Mouse (Mus musculus) thymus, adult 2 months (tissue): ENCODE measurements around the gene Gpr107. TPM values are rescaled to one million over a fixed set of nuclear protein-coding genes. Genes with fewer than 3 reads are reported as not detected.

Experiments used
- DNase-seq: peaks from one replicate; pipeline ENCODE4 v3.0.0; 2021
- H3K27ac ChIP-seq: fragments of 200-500 bp; 2 replicates; pipeline ENCODE4 v1.5.1; 2012; ENCODE audit warnings: low read length, control low read depth; ENCODE audit not compliant: control insufficient read depth, insufficient read depth
- H3K27me3 ChIP-seq: fragments of 200-500 bp; 2 replicates; pipeline ENCODE4 v1.6.1; 2012; ENCODE audit warnings: mild to moderate bottlenecking, low read length, moderate library complexity, mixed read lengths; ENCODE audit not compliant: control insufficient read depth, insufficient read depth
- H3K36me3 ChIP-seq: fragments of 200-500 bp; 2 replicates; pipeline ENCODE4 v1.6.1; 2012; ENCODE audit warnings: mild to moderate bottlenecking, low read length, moderate library complexity; ENCODE audit not compliant: control insufficient read depth, insufficient read depth
- H3K4me1 ChIP-seq: fragments of 200-500 bp; replicated peaks from 2 replicates; pipeline ENCODE4 v1.6.1; 2012; ENCODE audit warnings: low read length; ENCODE audit not compliant: control insufficient read depth, insufficient read depth
- H3K4me3 ChIP-seq: fragments of 200-500 bp; 2 replicates; pipeline ENCODE4 v1.5.1; 2012; ENCODE audit warnings: mild to moderate bottlenecking, low read length, control low read depth, moderate library complexity; ENCODE audit not compliant: control insufficient read depth, insufficient read depth
- CTCF ChIP-seq: fragments of 200-500 bp; IDR thresholded peaks from 2 replicates; pipeline ENCODE4 v1.5.1; 2012; ENCODE audit warnings: mild to moderate bottlenecking, control low read depth, low read length, moderate library complexity, borderline replicate concordance; ENCODE audit not compliant: control insufficient read depth, poor library complexity, insufficient read depth; ENCODE audit errors: extremely low read depth
- POLR2A ChIP-seq: fragments of 200-500 bp; IDR thresholded peaks from 2 replicates; pipeline ENCODE4 v1.6.1; 2012; ENCODE audit warnings: mild to moderate bottlenecking, low read length, control low read depth, moderate library complexity; ENCODE audit not compliant: control insufficient read depth, poor library complexity, insufficient read depth; ENCODE audit errors: extremely low read depth
- WGBS: fragments of 180-500 bp; shearing (Covaris S2); methylation state at CpG from one replicate; pipeline ENCODE4 v1.1.7; 2018; 5-methylcytosine and 5-hydroxymethylcytosine counted together
- polyA plus RNA-seq: library from polyadenylated mRNA; depleted of rRNA; stranded (reverse); fragments of >200 nt; gene quantifications from 2 replicates; pipeline ENCODE4 v1.2.3, GENCODE M21; 2012

Gene Gpr107
- polyA plus RNA-seq, 1 experiment = 33.2 TPM

DNA sequence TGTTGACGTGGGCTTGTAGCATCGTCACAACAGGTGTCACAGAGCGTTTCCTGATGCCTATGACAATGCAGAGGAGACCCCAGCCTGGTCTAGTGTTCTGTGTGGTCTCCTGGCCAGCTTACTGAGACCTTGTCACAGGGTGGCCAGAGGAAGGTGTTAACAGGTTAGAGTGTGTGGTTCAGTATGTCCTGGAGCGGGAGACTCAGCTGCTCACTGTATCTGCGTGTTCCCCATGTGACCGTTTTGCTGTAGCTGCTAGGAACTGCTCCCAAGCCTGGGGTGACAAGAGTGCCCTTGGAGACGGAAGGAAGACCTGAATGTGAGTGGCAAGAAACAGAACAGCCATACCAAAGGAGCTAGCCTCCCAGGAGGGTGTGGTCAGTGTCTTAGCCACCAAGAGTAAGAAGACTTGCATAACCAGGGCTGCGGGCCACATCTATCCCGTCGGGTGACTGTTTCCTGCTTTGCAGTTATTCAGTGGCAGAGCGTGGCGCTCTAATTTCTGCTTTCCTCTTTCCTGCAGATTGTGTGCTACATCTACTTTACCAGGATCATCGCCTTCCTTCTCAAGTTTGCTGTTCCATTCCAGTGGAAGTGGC, 56.5 kb downstream of the Gpr107 start:
- no peaks in the 10 kb centered on the region for H3K4me1 ChIP-seq
- TF ChIP-seq CTCF (no peak), POLR2A (no peak)
- H3K36me3 ChIP-seq = peaks cover 5% of the 10 kb centered on the region; the same call in 1 of the 2 replicates
- H3K4me3 ChIP-seq = no peak overlapping the region
- H3K27me3 ChIP-seq = no peaks in the 10 kb centered on the region
- WGBS = 96% methylated on average over 13 of the region's 13 CpGs
- H3K27ac ChIP-seq = no peak overlapping the region
- DNase-seq = no peak

DNA sequence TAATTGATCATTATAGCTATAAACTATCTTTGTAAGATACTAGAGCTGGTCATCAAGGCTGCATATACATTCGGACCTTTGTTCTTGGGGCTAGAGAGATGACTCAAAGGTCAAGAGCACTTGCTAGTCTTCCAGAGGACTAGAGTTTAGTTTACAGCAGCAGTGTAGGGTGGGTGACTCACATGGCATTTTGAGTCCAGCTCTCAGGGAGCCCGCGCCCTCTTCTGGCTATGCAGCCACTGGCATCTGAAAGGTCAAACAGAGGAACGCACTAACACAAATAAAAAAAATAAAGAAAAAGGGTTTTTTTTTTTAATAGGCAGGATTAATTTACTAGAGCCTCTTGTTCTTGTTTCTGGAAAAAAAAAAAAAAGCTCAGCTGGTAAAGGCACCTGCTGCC, 57.4 kb downstream of the Gpr107 start:
- H3K4me1 ChIP-seq = no peaks in the 10 kb centered on the region
- no peak overlapping the region for H3K27ac ChIP-seq
- no peak for TF ChIP-seq POLR2A
- no peak for TF ChIP-seq CTCF
- no peak for DNase-seq
- H3K27me3 ChIP-seq = no peaks in the 10 kb centered on the region
- no peak overlapping the region for H3K4me3 ChIP-seq
- WGBS = 96% methylated on average over 4 of the region's 4 CpGs
- peaks cover 5% of the 10 kb centered on the region; the same call in 1 of the 2 replicates for H3K36me3 ChIP-seq

DNA sequence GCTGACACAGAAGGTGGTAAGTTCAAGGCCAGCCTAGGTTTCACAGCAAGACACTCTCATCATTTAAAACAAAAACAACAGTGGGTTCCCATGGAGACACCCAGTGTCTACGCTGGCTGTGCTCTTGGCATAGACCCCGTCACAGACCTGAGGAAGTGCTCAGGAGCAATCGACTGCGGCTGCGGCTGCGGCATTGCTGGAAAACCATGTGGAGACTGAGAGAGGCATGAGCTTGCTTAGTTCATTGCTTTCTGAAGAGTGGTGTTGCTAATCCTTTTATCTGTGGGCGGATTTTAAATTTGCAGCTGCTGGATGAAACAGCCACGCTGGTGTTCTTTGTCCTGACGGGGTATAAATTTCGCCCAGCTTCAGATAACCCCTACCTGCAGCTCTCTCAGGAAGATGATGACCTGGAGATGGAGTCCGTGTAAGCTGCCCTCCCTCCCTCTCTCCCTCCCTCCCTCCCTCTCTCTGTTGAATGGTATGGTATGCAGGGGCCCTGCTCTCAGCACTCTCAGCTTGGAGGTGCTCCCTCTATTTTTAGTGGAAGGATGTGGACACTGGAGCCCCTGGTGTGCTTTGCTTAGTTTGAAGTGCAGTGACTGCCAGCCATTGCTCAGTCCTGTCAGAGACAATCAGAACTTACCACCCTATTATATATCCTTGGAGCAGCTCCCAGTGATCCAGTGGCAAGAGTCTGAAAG, 58.2 kb downstream of the Gpr107 start:
- Histone ChIP-seq H3K4me1 (no peaks in the 10 kb centered on the region), H3K27me3 (no peaks in the 10 kb centered on the region), H3K36me3 (peaks cover 5% of the 10 kb centered on the region; the same call in 1 of the 2 replicates), H3K27ac (no peak overlapping the region), H3K4me3 (no peak overlapping the region)
- WGBS = 96% methylated on average over 11 of the region's 11 CpGs
- no peak for TF ChIP-seq CTCF
- no peak for TF ChIP-seq POLR2A
- DNase-seq = no peak

DNA sequence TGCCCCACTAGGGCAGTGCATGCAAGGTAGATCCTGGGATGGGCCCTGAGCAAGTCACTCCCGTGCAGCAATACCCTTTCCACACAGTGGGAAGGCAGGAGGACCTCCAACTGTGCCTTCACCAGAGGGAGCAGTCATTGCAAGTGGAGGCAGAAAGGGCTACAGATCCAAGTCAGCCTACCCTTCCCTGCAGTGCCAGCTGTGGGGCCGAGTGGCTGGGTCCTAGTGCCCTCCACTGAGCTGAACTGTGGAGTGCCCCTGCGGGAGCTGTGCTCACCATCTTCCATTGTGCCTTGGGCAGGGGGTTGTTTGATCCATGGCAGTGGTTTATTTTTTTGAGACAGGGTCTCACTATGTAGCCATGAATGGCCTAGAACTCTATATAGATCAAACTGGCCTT, 59.1 kb downstream of the Gpr107 start:
- H3K27ac ChIP-seq = no peak overlapping the region
- peaks cover 5% of the 10 kb centered on the region; the same call in 1 of the 2 replicates for H3K36me3 ChIP-seq
- H3K4me1 ChIP-seq = no peaks in the 10 kb centered on the region
- no peaks in the 10 kb centered on the region for H3K27me3 ChIP-seq
- no peak for DNase-seq
- 92% methylated on average over 3 of the region's 3 CpGs for WGBS
- no peak overlapping the region for H3K4me3 ChIP-seq
- TF ChIP-seq POLR2A = no peak
- no peak for TF ChIP-seq CTCF

DNA sequence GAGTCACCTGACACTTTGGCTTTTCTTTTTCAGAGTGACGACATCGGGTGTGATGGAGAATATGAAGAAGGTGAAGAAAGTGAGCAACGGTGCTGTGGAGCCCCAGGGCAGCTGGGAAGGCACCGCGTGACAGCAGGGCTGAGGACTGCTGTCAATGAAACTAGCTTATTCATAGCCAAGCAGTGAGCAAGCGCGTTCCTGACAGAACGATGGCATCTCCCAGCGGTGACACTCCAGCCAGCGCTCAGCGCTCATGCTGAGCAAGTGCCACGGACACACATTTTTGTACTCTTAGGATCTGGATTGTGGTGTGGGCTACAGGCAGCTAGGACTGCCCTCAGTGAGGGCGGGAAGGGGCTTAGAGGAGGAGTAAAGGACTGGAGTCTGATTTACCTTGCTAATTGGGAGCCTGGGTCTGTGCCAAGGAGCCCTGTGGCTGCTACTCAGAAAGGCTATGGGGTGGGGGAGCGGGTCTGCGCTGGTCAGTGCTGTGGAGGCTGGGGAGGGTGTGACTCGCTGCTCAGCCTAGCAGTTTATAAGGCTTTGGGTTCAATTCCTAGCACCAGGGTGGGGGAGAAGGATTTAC, 62.2 kb downstream of the Gpr107 start:
- Histone ChIP-seq H3K27me3 (no peaks in the 10 kb centered on the region), H3K36me3 (peaks cover 5% of the 10 kb centered on the region; the same call in 1 of the 2 replicates), H3K4me3 (no peak overlapping the region), H3K4me1 (no peaks in the 10 kb centered on the region), H3K27ac (no peak overlapping the region)
- WGBS = 97% methylated on average over 16 of the region's 16 CpGs
- no peak for DNase-seq
- TF ChIP-seq POLR2A (no peak), CTCF (no peak)

DNA sequence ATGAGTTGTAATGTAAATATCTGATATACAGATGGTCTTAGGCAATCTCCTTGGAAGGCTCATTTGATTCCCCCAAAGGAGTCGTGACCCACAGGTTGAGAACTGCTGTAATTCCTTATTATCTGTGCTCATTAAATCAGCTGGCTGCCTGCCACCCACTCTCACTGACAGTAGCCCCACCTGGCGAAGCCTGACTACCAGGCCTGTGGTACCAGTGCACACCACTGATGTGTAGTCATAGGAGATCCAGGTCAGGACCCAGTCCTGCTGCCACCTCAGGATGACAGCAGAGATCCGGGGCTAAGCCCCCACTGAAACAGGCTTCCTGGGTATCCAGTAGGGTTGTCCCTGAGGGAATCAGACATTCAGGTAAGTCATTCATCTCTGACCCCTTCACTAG, 66.5 kb downstream of the Gpr107 start:
- no peak for DNase-seq
- H3K27me3 ChIP-seq = no peaks in the 10 kb centered on the region
- TF ChIP-seq CTCF (no peak), POLR2A (no peak)
- 93% methylated on average over 3 of the region's 3 CpGs for WGBS
- H3K4me3 ChIP-seq = no peak overlapping the region
- no peaks in the 10 kb centered on the region for H3K4me1 ChIP-seq
- H3K36me3 ChIP-seq = no peaks in the 10 kb centered on the region
- no peak overlapping the region for H3K27ac ChIP-seq

DNA sequence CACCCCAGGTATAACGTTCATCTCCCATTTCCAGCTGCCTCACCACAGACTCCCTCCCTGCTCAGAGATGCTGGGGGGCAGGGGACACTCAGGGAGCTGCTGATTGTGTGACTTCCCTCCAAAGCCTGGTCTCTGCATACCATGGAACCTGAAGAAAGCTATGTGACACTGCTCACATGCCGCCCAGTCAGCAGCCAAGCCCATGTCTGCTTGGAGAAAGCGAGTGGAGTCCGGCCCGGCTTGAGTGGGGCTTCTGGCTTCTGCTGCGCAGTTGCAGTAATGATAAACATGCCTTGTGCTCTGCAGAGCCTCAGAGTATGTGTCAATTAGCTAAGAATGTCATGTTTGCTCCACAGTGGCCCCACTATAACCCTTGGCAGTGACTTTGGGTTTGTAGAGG, 67.4 kb downstream of the Gpr107 start:
- Histone ChIP-seq H3K4me1 (no peaks in the 10 kb centered on the region), H3K27me3 (no peaks in the 10 kb centered on the region), H3K4me3 (no peak overlapping the region), H3K36me3 (no peaks in the 10 kb centered on the region), H3K27ac (no peak overlapping the region)
- DNase-seq = no peak
- WGBS = 84% methylated on average over 6 of the region's 6 CpGs
- TF ChIP-seq CTCF (no peak), POLR2A (no peak)
